Mouse (Mus musculus) layer of hippocampus, postnatal 25 days (tissue): ENCODE results near the gene Chrna7. TPM values are rescaled to one million over a fixed set of nuclear protein-coding genes. Genes with fewer than 3 reads are reported as not detected.

Experiments used
- DNase-seq, 2 experiments: peaks; one replicate each; pipeline ENCODE4 v3.0.0; 2022; ENCODE audit warnings: mixed read lengths in 2 of 2, low spot score in 1 of 2; ENCODE audit errors: extremely low spot score in 1 of 2
- total RNA-seq, 2 experiments: library from RNA; stranded (reverse); gene quantifications; 2 replicates each; pipeline ENCODE4 v1.2.3; 2021

The Chrna7 gene
- 10 to 100 TPM; 42.1 to 48.6 TPM for total RNA-seq

GRCm38 (mm10) chr7:63212084-63212723 lies at the start of gene Chrna7:
Gene Chrna7, minus strand, starts transcription at chr7:63212569.
- DNase-seq: peak; percentile 80 to 81

- DNase-seq: no peak
Measured at GRCm38 (mm10) chr7:63249404-63249803, 37.0 kb upstream of the Chrna7 start.

- peak in 1 of 2 experiments; percentile 8 for DNase-seq
Measured at GRCm38 (mm10) chr7:63237852-63238516, 25.6 kb upstream of the Chrna7 start.

GRCm38 (mm10) chr7:63225066-63225780 lies 12.9 kb upstream of the Chrna7 start:
- DNase-seq: no peak

GRCm38 (mm10) chr7:63211641-63212083 lies 707 bp downstream of the Chrna7 start:
- peak; percentile 17 to 23 for DNase-seq

- no peak for DNase-seq
Measured at GRCm38 (mm10) chr7:63209501-63209900, 2.9 kb downstream of the Chrna7 start.

- DNase-seq: no peak
Measured at GRCm38 (mm10) chr7:63207137-63207536, 5.2 kb downstream of the Chrna7 start.

GRCm38 (mm10) chr7:63195560-63195959 lies 16.8 kb downstream of the Chrna7 start:
- DNase-seq: no peak

- no peak for DNase-seq
Measured at GRCm38 (mm10) chr7:63189647-63190534, 22.5 kb downstream of the Chrna7 start.

GRCm38 (mm10) chr7:63170063-63170787 lies 42.1 kb downstream of the Chrna7 start:
- DNase-seq: no peak

GRCm38 (mm10) chr7:63164617-63165016 lies 47.8 kb downstream of the Chrna7 start:
- DNase-seq: no peak

- DNase-seq: no peak
Measured at GRCm38 (mm10) chr7:63162272-63162864, 50.0 kb downstream of the Chrna7 start.

GRCm38 (mm10) chr7:63153239-63153638 lies 59.1 kb downstream of the Chrna7 start:
- DNase-seq: no peak

- no peak for DNase-seq
Measured at GRCm38 (mm10) chr7:63148740-63149139, 63.6 kb downstream of the Chrna7 start.

- DNase-seq: no peak
Measured at GRCm38 (mm10) chr7:63148321-63148720, 64.0 kb downstream of the Chrna7 start.

- DNase-seq: no peak
Measured at GRCm38 (mm10) chr7:63122547-63122946, 89.8 kb downstream of the Chrna7 start.

GRCm38 (mm10) chr7:63113671-63114070 lies 98.7 kb downstream of the Chrna7 start:
- no peak for DNase-seq

- DNase-seq: no peak
Measured at GRCm38 (mm10) chr7:63113252-63113651, 99.1 kb downstream of the Chrna7 start.

GRCm38 (mm10) chr7:63109348-63109747 lies 103.0 kb downstream of the Chrna7 start:
- DNase-seq: no peak
